Mouse (Mus musculus): ENCODE results near the gene Eras. TPM values are rescaled to one million over a fixed set of nuclear protein-coding genes. Genes with fewer than 3 reads are reported as not detected.
A peak's percentile ranks its signal among the peaks of the same experiment; 100 is the strongest.

Gene Eras
- polyA plus RNA-seq, 1 experiment from 2014 or later: not detected

- Histone ChIP-seq H3K9ac (no peak within 1 kb of the TSS), H3K27me3 (no peaks in the 10 kb centered on the region), H3K4me3 (no peak within 1 kb of the TSS), H3K4me2 (no peak within 1 kb of the TSS), H3K36me3 (peaks cover 13% of the 10 kb centered on the region; the same call in 1 of the 2 replicates), H3K9me3 (no peaks in the 10 kb centered on the region), H3K4me1 (no peaks in the 10 kb centered on the region), H3K27ac (no peak within 1 kb of the TSS)
- ATAC-seq (ENCODE audit: insufficient number of reproducible peaks, low FRiP score, low TSS enrichment, low read depth): no peak
- WGBS: 81% methylated on average over 5 of the region's 5 CpGs
These were observed 20.7 kb downstream of the Eras start, which contains the start of gene Gm10491 for GRCm38 (mm10) chrX:7907735-7908134. Gene Gm10491, minus strand, starts transcription at chrX:7907835.

GRCm38 (mm10) chrX:7904441-7904840, 24.0 kb downstream of the Eras start:
- Histone ChIP-seq H3K9ac (no peak overlapping the region), H3K36me3 (peaks cover 16% of the 10 kb centered on the region; the same call in 1 of the 2 replicates), H3K4me1 (0 out of 2 replicates have a peak, but pooled peaks cover 6% of the 10 kb centered on the region), H3K4me3 (no peak overlapping the region), H3K27ac (no peak overlapping the region), H3K4me2 (no peak overlapping the region), H3K9me3 (no peaks in the 10 kb centered on the region), H3K27me3 (no peaks in the 10 kb centered on the region)
- no peak for ATAC-seq (ENCODE audit: insufficient number of reproducible peaks, low FRiP score, low TSS enrichment, low read depth)
- 91% methylated on average over 5 of the region's 5 CpGs for whole genome bisulfite sequencing

GRCm38 (mm10) chrX:7898880-7899874, 29.2 kb downstream of the Eras start, which contains the start of the genes Pqbp1 and Timm17b:
Gene Pqbp1, minus strand, starts transcription at chrX:7899269.
Gene Timm17b, plus strand, starts transcription at chrX:7899357.
- peak within 1 kb of the TSS; percentile 48 for H3K4me2 ChIP-seq
- 15% methylated on average over 59 of the region's 62 CpGs for WGBS
- ATAC-seq (ENCODE audit: insufficient number of reproducible peaks, low FRiP score, low TSS enrichment, low read depth): peak; percentile 97
- H3K27me3 ChIP-seq: no peaks in the 10 kb centered on the region
- H3K9me3 ChIP-seq: no peaks in the 10 kb centered on the region
- peak within 1 kb of the TSS; percentile 56 for H3K4me3 ChIP-seq
- H3K4me1 ChIP-seq: 0 out of 2 replicates have a peak, but pooled peaks cover 6% of the 10 kb centered on the region
- H3K27ac ChIP-seq: peak within 1 kb of the TSS; percentile 85
- H3K9ac ChIP-seq: peak within 1 kb of the TSS; percentile 47
- H3K36me3 ChIP-seq: peaks cover 22% of the 10 kb centered on the region

- Histone ChIP-seq H3K4me2 (peak overlapping the region; percentile 48), H3K9ac (no peak overlapping the region), H3K4me1 (0 out of 2 replicates have a peak, but pooled peaks cover 6% of the 10 kb centered on the region), H3K4me3 (peak overlapping the region; percentile 56), H3K36me3 (peaks cover 29% of the 10 kb centered on the region), H3K27ac (0 out of 2 replicates have a peak overlapping the region, but pooled peaks have one; percentile 85), H3K27me3 (no peaks in the 10 kb centered on the region), H3K9me3 (no peaks in the 10 kb centered on the region)
- WGBS: 28% methylated on average over 13 of the region's 13 CpGs
- ATAC-seq (ENCODE audit: insufficient number of reproducible peaks, low FRiP score, low TSS enrichment, low read depth): no peak
These were observed 30.2 kb downstream of the Eras start for GRCm38 (mm10) chrX:7898211-7898610.

GRCm38 (mm10) chrX:7883841-7884567, 44.4 kb downstream of the Eras start, which contains the start of gene Slc35a2:
Gene Slc35a2, plus strand, starts transcription at chrX:7884028.
- H3K27me3 ChIP-seq: no peaks in the 10 kb centered on the region
- peaks cover 3% of the 10 kb centered on the region; the same call in 1 of the 2 replicates for H3K4me1 ChIP-seq
- peak within 1 kb of the TSS; percentile 47 for H3K4me2 ChIP-seq
- peaks cover 6% of the 10 kb centered on the region; the same call in 1 of the 2 replicates for H3K36me3 ChIP-seq
- H3K4me3 ChIP-seq: peak within 1 kb of the TSS; percentile 57
- WGBS: 19% methylated on average over 49 of the region's 49 CpGs
- H3K9me3 ChIP-seq: no peaks in the 10 kb centered on the region
- H3K27ac ChIP-seq: peak within 1 kb of the TSS; percentile 89
- 0 out of 2 replicates have a peak within 1 kb of the TSS, but pooled peaks have one; percentile 20 for H3K9ac ChIP-seq
- ATAC-seq (ENCODE audit: insufficient number of reproducible peaks, low FRiP score, low TSS enrichment, low read depth): peak; percentile 90

- Histone ChIP-seq H3K4me3 (no peak overlapping the region), H3K4me2 (peak overlapping the region; percentile 31), H3K27ac (no peak overlapping the region), H3K27me3 (no peaks in the 10 kb centered on the region), H3K4me1 (peaks cover 11% of the 10 kb centered on the region; the same call in 1 of the 2 replicates), H3K36me3 (0 out of 2 replicates have a peak, but pooled peaks cover 2% of the 10 kb centered on the region), H3K9ac (no peak overlapping the region), H3K9me3 (no peaks in the 10 kb centered on the region)
- ATAC-seq (ENCODE audit: insufficient number of reproducible peaks, low FRiP score, low TSS enrichment, low read depth): no peak
- 21% methylated on average over 11 of the region's 11 CpGs for WGBS
These were observed 48.6 kb downstream of the Eras start for GRCm38 (mm10) chrX:7879819-7880218.

GRCm38 (mm10) chrX:7878495-7878894, 49.9 kb downstream of the Eras start:
- peak overlapping the region; percentile 44 for H3K4me3 ChIP-seq
- no peak for ATAC-seq (ENCODE audit: insufficient number of reproducible peaks, low FRiP score, low TSS enrichment, low read depth)
- no peak overlapping the region for H3K27ac ChIP-seq

GRCm38 (mm10) chrX:7878007-7878419, 50.4 kb downstream of the Eras start, which contains the start of gene Pim2:
Gene Pim2, plus strand, starts transcription at chrX:7878262.
- 23% methylated on average over 38 of the region's 38 CpGs for WGBS
- H3K27ac ChIP-seq: no peak within 1 kb of the TSS
- no peaks in the 10 kb centered on the region for H3K27me3 ChIP-seq
- 0 out of 2 replicates have a peak within 1 kb of the TSS, but pooled peaks have one; percentile 31 for H3K9ac ChIP-seq
- peaks cover 11% of the 10 kb centered on the region; the same call in 1 of the 2 replicates for H3K4me1 ChIP-seq
- peak; percentile 71 for ATAC-seq (ENCODE audit: insufficient number of reproducible peaks, low FRiP score, low TSS enrichment, low read depth)
- H3K9me3 ChIP-seq: no peaks in the 10 kb centered on the region
- peaks cover 7% of the 10 kb centered on the region; the same call in 1 of the 2 replicates for H3K36me3 ChIP-seq
- peak within 1 kb of the TSS; percentile 44 for H3K4me3 ChIP-seq
- H3K4me2 ChIP-seq: peak within 1 kb of the TSS; percentile 80

More at GRCm38 (mm10) chrX:7878495-7878894, 49.9 kb downstream of the Eras start:
- Histone ChIP-seq H3K36me3 (0 out of 2 replicates have a peak, but pooled peaks cover 6% of the 10 kb centered on the region), H3K9me3 (no peaks in the 10 kb centered on the region), H3K4me2 (peak overlapping the region; percentile 80), H3K4me1 (peaks cover 11% of the 10 kb centered on the region; the same call in 1 of the 2 replicates), H3K27me3 (no peaks in the 10 kb centered on the region), H3K9ac (0 out of 2 replicates have a peak overlapping the region, but pooled peaks have one; percentile 31)
- WGBS: 22% methylated on average over 21 of the region's 21 CpGs

Other genes with a start within 250 kb of the Eras start
- 0.47 and 1.1 TPM in 2 replicates for gene Magix, start 247.4 kb downstream of the Eras start, polyA plus RNA-seq (2015; fragmentation: Nextera tagmentation; extraction: Ambion mirVana)
- gene Gpkow, start 231.5 kb downstream of the Eras start, polyA plus RNA-seq (2015; fragmentation: Nextera tagmentation; extraction: Ambion mirVana): 36.6 and 40.3 TPM in 2 replicates
- gene Wdr45, start 214.3 kb downstream of the Eras start, polyA plus RNA-seq (2015; fragmentation: Nextera tagmentation; extraction: Ambion mirVana): 39.2 and 41.0 TPM in 2 replicates
- 0.20 TPM in 1 of 2 replicates, not detected in the other for gene Gm45208, start 206.4 kb downstream of the Eras start, polyA plus RNA-seq (2015; fragmentation: Nextera tagmentation; extraction: Ambion mirVana)
- gene Praf2, start 200.2 kb downstream of the Eras start, polyA plus RNA-seq (2015; fragmentation: Nextera tagmentation; extraction: Ambion mirVana): 80.8 and 86.1 TPM in 2 replicates
- 14.9 and 21.8 TPM in 2 replicates for gene Ccdc120, start 177.7 kb downstream of the Eras start, polyA plus RNA-seq (2015; fragmentation: Nextera tagmentation; extraction: Ambion mirVana)
- 30.5 and 31.9 TPM in 2 replicates for gene Tfe3, start 166.0 kb downstream of the Eras start, polyA plus RNA-seq (2015; fragmentation: Nextera tagmentation; extraction: Ambion mirVana)
- 37.8 and 40.3 TPM in 2 replicates for gene Gripap1, start 138.8 kb downstream of the Eras start, polyA plus RNA-seq (2015; fragmentation: Nextera tagmentation; extraction: Ambion mirVana)
- gene Kcnd1, start 106.3 kb downstream of the Eras start, polyA plus RNA-seq (2015; fragmentation: Nextera tagmentation; extraction: Ambion mirVana): 1.3 TPM in 2 replicates
- gene Otud5, start 87.2 kb downstream of the Eras start, polyA plus RNA-seq (2015; fragmentation: Nextera tagmentation; extraction: Ambion mirVana): 35.9 and 43.7 TPM in 2 replicates
- gene Pim2, start 50.3 kb downstream of the Eras start, polyA plus RNA-seq (2015; fragmentation: Nextera tagmentation; extraction: Ambion mirVana): 4.8 and 5.1 TPM in 2 replicates
- 64.5 and 70.0 TPM in 2 replicates for gene Slc35a2, start 44.6 kb downstream of the Eras start, polyA plus RNA-seq (2015; fragmentation: Nextera tagmentation; extraction: Ambion mirVana)
- gene Pqbp1, start 29.3 kb downstream of the Eras start, polyA plus RNA-seq (2015; fragmentation: Nextera tagmentation; extraction: Ambion mirVana): 117 and 124 TPM in 2 replicates
- gene Timm17b, start 29.2 kb downstream of the Eras start, polyA plus RNA-seq (2015; fragmentation: Nextera tagmentation; extraction: Ambion mirVana): 157 and 170 TPM in 2 replicates
- not detected in 2 replicates for gene Gm10491, start 20.8 kb downstream of the Eras start, polyA plus RNA-seq (2015; fragmentation: Nextera tagmentation; extraction: Ambion mirVana)
- not detected in 2 replicates for gene Gm10490, start 19.1 kb downstream of the Eras start, polyA plus RNA-seq (2015; fragmentation: Nextera tagmentation; extraction: Ambion mirVana)
- gene Pcsk1n, start 8.8 kb downstream of the Eras start, polyA plus RNA-seq (2015; fragmentation: Nextera tagmentation; extraction: Ambion mirVana): 0.63 and 1.2 TPM in 2 replicates
- 25.3 and 27.0 TPM in 2 replicates for gene Hdac6, start 19.3 kb upstream of the Eras start, polyA plus RNA-seq (2015; fragmentation: Nextera tagmentation; extraction: Ambion mirVana)
- 2.1 and 2.9 TPM in 2 replicates for gene Gata1, start 49.5 kb upstream of the Eras start, polyA plus RNA-seq (2015; fragmentation: Nextera tagmentation; extraction: Ambion mirVana)
- not detected in 2 replicates for gene Glod5, start 89.9 kb upstream of the Eras start, polyA plus RNA-seq (2015; fragmentation: Nextera tagmentation; extraction: Ambion mirVana)
- gene Suv39h1, start 146.2 kb upstream of the Eras start, polyA plus RNA-seq (2015; fragmentation: Nextera tagmentation; extraction: Ambion mirVana): 47.3 and 48.7 TPM in 2 replicates
- 0.97 and 1.00 TPM in 2 replicates for gene Was, start 161.9 kb upstream of the Eras start, polyA plus RNA-seq (2015; fragmentation: Nextera tagmentation; extraction: Ambion mirVana)
- 20.3 and 21.3 TPM in 2 replicates for gene Wdr13, start 204.3 kb upstream of the Eras start, polyA plus RNA-seq (2015; fragmentation: Nextera tagmentation; extraction: Ambion mirVana)
- gene Rbm3, start 217.3 kb upstream of the Eras start, polyA plus RNA-seq (2015; fragmentation: Nextera tagmentation; extraction: Ambion mirVana): 401 and 409 TPM in 2 replicates
- gene Tbc1d25, start 247.6 kb upstream of the Eras start, polyA plus RNA-seq (2015; fragmentation: Nextera tagmentation; extraction: Ambion mirVana): 13.7 and 14.1 TPM in 2 replicates